Mouse (Mus musculus): ENCODE results near the gene Serpinf1.

The Serpinf1 gene
- long read RNA-seq, experiment 1, partial matches to known transcripts: 2 of 3 reads
- long read RNA-seq, experiment 1, other reads (novel, unspliced or antisense): 0 of 3 reads
- long read RNA-seq, experiment 2, transcript Serpinf1-201 (8 exons, 1,832 nt): major isoform, 7 of 8 reads
- long read RNA-seq, experiment 2, partial matches to known transcripts: 1 of 8 reads
- long read RNA-seq, experiment 2, other reads (novel, unspliced or antisense): 0 of 8 reads

- intact Hi-C loops (cut with DNase I): no loop called here
These were observed at the start of gene Serpinf1 for GRCm38 (mm10) chr11:75422013-75422792. Gene Serpinf1 (minus strand): TSS chr11:75422701.

GRCm38 (mm10) chr11:75470675-75471074 is 48.2 kb upstream of the Serpinf1 start:
- intact Hi-C loops (cut with DNase I): no loop called here

- intact Hi-C loops (cut with DNase I): no loop called here
These were observed 46.8 kb upstream of the Serpinf1 start for GRCm38 (mm10) chr11:75469261-75469660.

- intact Hi-C loops (cut with DNase I): no loop called here
These were observed 45.9 kb upstream of the Serpinf1 start for GRCm38 (mm10) chr11:75468410-75468809.

GRCm38 (mm10) chr11:75467512-75468215 is 45.2 kb upstream of the Serpinf1 start:
- intact Hi-C loops (cut with DNase I): no loop called here

- intact Hi-C loops (cut with DNase I): no loop called here
These were observed 44.4 kb upstream of the Serpinf1 start for GRCm38 (mm10) chr11:75466731-75467505.

- intact Hi-C loops (cut with DNase I): no loop called here
These were observed 42.5 kb upstream of the Serpinf1 start for GRCm38 (mm10) chr11:75465051-75465450.

- intact Hi-C loops (cut with DNase I): no loop called here
These were observed 41.9 kb upstream of the Serpinf1 start for GRCm38 (mm10) chr11:75464417-75464816.

- intact Hi-C loops (cut with DNase I): no loop called here
These were observed 41.1 kb upstream of the Serpinf1 start for GRCm38 (mm10) chr11:75463624-75464023.

GRCm38 (mm10) chr11:75462865-75463336 is 40.4 kb upstream of the Serpinf1 start:
- intact Hi-C loops (cut with DNase I): no loop called here

- intact Hi-C loops (cut with DNase I): no loop called here
These were observed 39.8 kb upstream of the Serpinf1 start for GRCm38 (mm10) chr11:75462253-75462783.

- intact Hi-C loops (cut with DNase I): no loop called here
These were observed 39.3 kb upstream of the Serpinf1 start for GRCm38 (mm10) chr11:75461743-75462252.

GRCm38 (mm10) chr11:75460844-75461742 is 38.6 kb upstream of the Serpinf1 start, which contains the start of gene Tlcd2:
Gene Tlcd2 (plus strand): TSS chr11:75461715.
- intact Hi-C loops (cut with DNase I): no loop called here

- intact Hi-C loops (cut with DNase I): no loop called here
These were observed 37.8 kb upstream of the Serpinf1 start for GRCm38 (mm10) chr11:75460103-75460843.

GRCm38 (mm10) chr11:75459751-75460102 is 37.2 kb upstream of the Serpinf1 start:
- intact Hi-C loops (cut with DNase I): no loop called here

- intact Hi-C loops (cut with DNase I): no loop called here
These were observed 36.7 kb upstream of the Serpinf1 start for GRCm38 (mm10) chr11:75459141-75459711.

GRCm38 (mm10) chr11:75458628-75459041 is 36.1 kb upstream of the Serpinf1 start:
- intact Hi-C loops (cut with DNase I): no loop called here

GRCm38 (mm10) chr11:75458169-75458568 is 35.7 kb upstream of the Serpinf1 start:
- intact Hi-C loops (cut with DNase I): no loop called here
